Mouse (Mus musculus) brain, adult 10 weeks (tissue): ENCODE data around the gene Olfm2. TPM values are rescaled to one million over a fixed set of nuclear protein-coding genes. Genes with fewer than 3 reads are reported as not detected.

Source experiments
- polyA plus RNA-seq: library from polyadenylated mRNA; stranded (reverse); fragments of 350-450 nt; fragmentation: Illumina TruSeq; extraction: RNeasy Lipid Tissue Mini Kit (QIAGEN cat#74804); gene quantifications from one replicate; pipeline ENCODE4 v1.2.3, GENCODE M21; 2015; ENCODE audit warnings: low read depth, low replicate concordance

The Olfm2 gene
- 130 TPM for polyA plus RNA-seq

DNA sequence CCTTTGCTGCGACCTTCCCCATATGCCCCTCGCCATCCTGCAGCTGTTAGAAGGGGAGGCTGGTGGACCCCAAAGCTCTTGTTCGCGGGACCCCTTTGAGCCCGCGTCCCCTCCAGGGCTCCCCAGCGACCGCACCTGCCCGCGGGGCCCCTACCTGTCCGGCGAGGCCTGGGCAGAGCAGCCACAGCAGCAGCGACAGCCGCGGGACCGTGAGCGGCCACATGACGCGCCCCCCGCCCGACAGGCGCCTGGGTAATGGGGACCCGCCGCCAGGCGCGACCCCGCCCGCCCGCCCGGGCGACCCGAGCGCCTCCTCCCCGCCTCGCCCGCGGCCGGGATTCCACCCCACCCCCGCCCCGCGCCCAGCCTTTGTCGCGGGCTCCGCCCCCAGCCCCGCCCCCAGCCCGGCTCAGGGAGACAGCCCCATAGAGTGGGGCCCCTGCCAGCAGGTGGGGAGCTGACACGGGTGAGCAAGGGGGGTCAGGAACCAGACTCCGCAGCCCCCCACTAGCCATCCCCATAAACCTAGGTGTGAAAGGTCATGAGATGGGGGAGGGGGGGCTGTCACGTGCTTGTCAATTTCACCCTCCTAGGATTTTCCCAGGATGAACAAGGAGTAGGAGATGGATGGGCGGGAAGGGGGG is at the start of gene Olfm2:
Olfm2 (minus strand) TSS at position 333 of the 644 bp plus-strand sequence.

GRCm38 (mm10) chr9:20651602-20652259 is 94.4 kb downstream of the Olfm2 start, which contains the start of gene Pin1:
Gene Pin1, plus strand, starts transcription at chr9:20652095.

GRCm38 (mm10) chr9:20644360-20645081 is 101.6 kb downstream of the Olfm2 start, which contains the start of gene Fbxl12:
Gene Fbxl12, minus strand, starts transcription at chr9:20644767.

GRCm38 (mm10) chr9:20642101-20642895 is 103.9 kb downstream of the Olfm2 start, which contains the start of gene Ubl5:
Gene Ubl5, plus strand, starts transcription at chr9:20642878.

Other genes starting within 250 kb of the Olfm2 start
- 22.8 TPM for gene Zfp266, start 224.9 kb downstream of the Olfm2 start, polyA plus RNA-seq
- gene Zfp846, start 165.1 kb downstream of the Olfm2 start, polyA plus RNA-seq: 14.0 TPM
- gene Ubl5, start 103.5 kb downstream of the Olfm2 start, polyA plus RNA-seq: 642 TPM
- gene Fbxl12, start 101.6 kb downstream of the Olfm2 start, polyA plus RNA-seq: 16.8 TPM
- 44.8 TPM for gene Pin1, start 94.3 kb downstream of the Olfm2 start, polyA plus RNA-seq
- gene Col5a3, start 68.7 kb upstream of the Olfm2 start, polyA plus RNA-seq: 1.4 TPM
- not detected for gene Rdh8, start 72.2 kb upstream of the Olfm2 start, polyA plus RNA-seq
- 87.5 TPM for gene A230050P20Rik, start 122.3 kb upstream of the Olfm2 start, polyA plus RNA-seq
- 11.2 TPM for gene Angptl6, start 133.4 kb upstream of the Olfm2 start, polyA plus RNA-seq
- 20.5 TPM for gene Ppan, start 141.8 kb upstream of the Olfm2 start, polyA plus RNA-seq
- gene Eif3g, start 152.3 kb upstream of the Olfm2 start, polyA plus RNA-seq: 131 TPM
- gene Dnmt1, start 213.5 kb upstream of the Olfm2 start, polyA plus RNA-seq: 23.5 TPM
- gene S1pr2, start 230.4 kb upstream of the Olfm2 start, polyA plus RNA-seq: 1.8 TPM